ENCODE assay signal across 9 mouse cellular contexts in the genomic region with DNA sequence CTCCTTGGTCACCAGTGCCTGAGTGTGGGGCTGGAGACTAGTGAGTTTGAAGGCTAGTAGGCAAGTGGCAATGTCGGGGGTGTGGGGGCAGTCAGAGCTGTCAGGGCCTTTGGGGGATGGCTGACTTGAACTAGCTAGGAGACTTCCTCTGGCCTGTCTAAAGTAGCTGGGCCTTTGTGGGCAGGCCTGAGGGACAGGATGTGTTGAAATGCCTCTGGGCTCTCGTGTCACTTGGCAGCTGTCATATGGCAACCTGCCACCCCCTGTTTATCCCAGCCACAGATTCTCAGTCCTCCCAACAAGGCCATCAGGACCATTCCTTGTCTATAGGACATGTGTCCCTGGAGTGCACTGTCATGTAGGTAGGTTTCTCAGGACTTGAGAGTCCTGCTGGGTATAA. TPM values are rescaled to one million over a fixed set of nuclear protein-coding genes. Genes with fewer than 3 reads are reported as not detected.
DNase-seq lines count a peak whose midpoint lies in the region; TF ChIP-seq lines count a peak whose summit lies in the region.
"Had no signal": no experiment of that assay in that cellular context is flagged by ENCODE, and none has a peak within 500 bp of the region (broad histone marks: within the 10 kb centered on the region; RNA-seq: fewer than 3 reads in every experiment).

No protein-coding gene starts in this region.

- H3K4me1 ChIP-seq in heart, adult 2 months (ENCODE audit: control insufficient read depth, insufficient read depth, low read length): peaks cover 12% of the 10 kb centered on the region

- TF ChIP-seq CTCF in layer of hippocampus, adult 2 months (conservative IDR thresholded peaks at IDR 0.05): no peak
- TF ChIP-seq CTCF in heart, adult 2 months (IDR thresholded peaks at IDR 0.05): no peak

- H3K36me3 ChIP-seq in heart, adult 2 months (ENCODE audit: control insufficient read depth, insufficient read depth, low read length): no peaks in the 10 kb centered on the region

- no peaks in the 10 kb centered on the region for H3K79me2 ChIP-seq in heart, adult 2 months (replicated peaks; ENCODE audit: control insufficient read depth, insufficient read depth, low read length)

- WGBS in heart, adult 2 months: 11% methylated on average over 2 of the region's 2 CpGs

- no peak for TF ChIP-seq EP300 in heart, adult 2 months (IDR thresholded peaks at IDR 0.05; ENCODE audit: insufficient read depth, low read depth, low read length)

- TF ChIP-seq POLR2A in heart, adult 2 months (IDR thresholded peaks at IDR 0.05; ENCODE audit: insufficient read depth, low read depth, low read length): no peak

- peak overlapping the region; percentile 80 for H3K27ac ChIP-seq in layer of hippocampus, adult 2 months
- H3K27ac ChIP-seq in heart, adult 2 months: peak overlapping the region; percentile 40

- no peak for DNase-seq in layer of hippocampus, adult 2 months (ENCODE audit: low spot score in 2 of 2)
- no peak for DNase-seq in layer of hippocampus, postnatal 14 days (ENCODE audit: low spot score in 2 of 2)
- peak; percentile 87 for DNase-seq in adrenal gland, postnatal 10 days
- DNase-seq in heart, adult 2 months: peak; percentile 82 to 85
- DNase-seq in kidney, adult 8-10 months: peak; percentile 48
- peak; percentile 84 for DNase-seq in lung, postnatal 14 days
- no peak for DNase-seq in frontal cortex, postnatal 10 days (ENCODE audit: low spot score in 2 of 2)
- DNase-seq in embryo, embryonic 10 days (ENCODE audit: low spot score): no peak

- no peaks in the 10 kb centered on the region for H3K27me3 ChIP-seq in heart, adult 2 months (ENCODE audit: control insufficient read depth, insufficient read depth, low read length)

- intact Hi-C loops in heart, adult 2 months (cut with DNase I): no loop called here

- H3K9ac ChIP-seq in heart, adult 2 months (ENCODE audit: low read depth, low read length): no peak overlapping the region; the same call in 1 of the 2 replicates

- no peak overlapping the region for H3K4me3 ChIP-seq in layer of hippocampus, adult 2 months
- no peak overlapping the region for H3K4me3 ChIP-seq in heart, adult 2 months

RNA-seq across cellular contexts. Expression of a gene that starts 18.2 kb away (rescaled TPM):
- 10 to 100 TPM; 32.7 to 35.7 TPM for total RNA-seq in layer of hippocampus, adult 2 months (2021)
- total RNA-seq in layer of hippocampus, postnatal 14 days (2021): 10 to 100 TPM; 35.4 to 45.2 TPM
- 10 to 100 TPM; 27.1 to 36.4 TPM for total RNA-seq in adrenal gland, postnatal 10 days (2021)
- total RNA-seq in heart, adult 2 months (2021): 10 to 100 TPM; 31.6 to 32.4 TPM
- polyA plus RNA-seq in heart, adult 2 months (2012; rRNA removed): 22.0 and 23.2 TPM in 2 replicates
- total RNA-seq: MEL had no signal

RNA-seq across cellular contexts. Expression of a gene that starts 45.2 kb away (rescaled TPM):
- 10 to 100 TPM; 72.2 to 74.3 TPM for total RNA-seq in layer of hippocampus, adult 2 months (2021)
- total RNA-seq in layer of hippocampus, postnatal 14 days (2021): 10 to 100 TPM; 80.2 to 84.1 TPM
- 100 to 1,000 TPM; 210 to 304 TPM for total RNA-seq in adrenal gland, postnatal 10 days (2021)
- 100 to 1,000 TPM; 102 to 111 TPM for total RNA-seq in heart, adult 2 months (2021)
- 499 and 610 TPM in 2 replicates for polyA plus RNA-seq in heart, adult 2 months (2012; rRNA removed)

RNA-seq across cellular contexts. Expression of a gene that starts 51.8 kb away (rescaled TPM):
- not detected for total RNA-seq in layer of hippocampus, adult 2 months (2021)
- not detected for total RNA-seq in layer of hippocampus, postnatal 14 days (2021)
- not detected for total RNA-seq in adrenal gland, postnatal 10 days (2021)
- total RNA-seq in heart, adult 2 months (2021): not detected
- polyA plus RNA-seq in heart, adult 2 months (2012; rRNA removed): not detected in 2 replicates

Comparison
In these comparisons a context has a peak if more than half of its experiments do, and no peak if none do; other contexts are left out.
1. DNase-seq: peak in adrenal gland, postnatal 10 days (single experiment), heart, adult 2 months (2 of 2), kidney, adult 8-10 months (2 of 2) and lung, postnatal 14 days (single experiment); none in layer of hippocampus, adult 2 months (0 of 2), layer of hippocampus, postnatal 14 days (0 of 2), frontal cortex, postnatal 10 days (0 of 2) and embryo, embryonic 10 days (single experiment).